Mouse (Mus musculus): ENCODE data around the gene Tbc1d4. TPM values are rescaled to one million over a fixed set of nuclear protein-coding genes. Genes with fewer than 3 reads are reported as not detected.

Gene Tbc1d4
- polyA plus RNA-seq, 1 experiment = 25.0 TPM

- Histone ChIP-seq H3K4me1 (ENCODE audit: control insufficient read depth, insufficient read depth, insufficient read length, low read length) (peaks cover 17% of the 10 kb centered on the region), H3K27ac (replicated peaks; ENCODE audit: low read depth, low read length) (peak overlapping the region; percentile 95), H3K4me3 (ENCODE audit: insufficient read depth, low read depth, low read length) (no peak overlapping the region)
Observed at GRCm38 (mm10) chr14:101527420-101527996, 81.5 kb downstream of the Tbc1d4 start.

- Histone ChIP-seq H3K4me1 (ENCODE audit: control insufficient read depth, insufficient read depth, insufficient read length, low read length) (peaks cover 13% of the 10 kb centered on the region), H3K4me3 (ENCODE audit: insufficient read depth, low read depth, low read length) (no peak overlapping the region), H3K27ac (replicated peaks; ENCODE audit: low read depth, low read length) (no peak overlapping the region)
Observed at GRCm38 (mm10) chr14:101526478-101526877, 82.5 kb downstream of the Tbc1d4 start.

- Histone ChIP-seq H3K4me3 (ENCODE audit: insufficient read depth, low read depth, low read length) (no peak overlapping the region), H3K27ac (replicated peaks; ENCODE audit: low read depth, low read length) (no peak overlapping the region), H3K4me1 (ENCODE audit: control insufficient read depth, insufficient read depth, insufficient read length, low read length) (peaks cover 3% of the 10 kb centered on the region; the same call in 1 of the 2 replicates)
Observed at GRCm38 (mm10) chr14:101519964-101520363, 89.0 kb downstream of the Tbc1d4 start.

GRCm38 (mm10) chr14:101518259-101518658, 90.7 kb downstream of the Tbc1d4 start:
- H3K27ac ChIP-seq (replicated peaks; ENCODE audit: low read depth, low read length) = peak overlapping the region; percentile 67
- H3K4me1 ChIP-seq (ENCODE audit: control insufficient read depth, insufficient read depth, insufficient read length, low read length) = peaks cover 3% of the 10 kb centered on the region; the same call in 1 of the 2 replicates
- H3K4me3 ChIP-seq (ENCODE audit: insufficient read depth, low read depth, low read length) = peak overlapping the region; percentile 23

GRCm38 (mm10) chr14:101517801-101518200, 91.2 kb downstream of the Tbc1d4 start:
- Histone ChIP-seq H3K4me3 (ENCODE audit: insufficient read depth, low read depth, low read length) (peak overlapping the region; percentile 23), H3K27ac (replicated peaks; ENCODE audit: low read depth, low read length) (peak overlapping the region; percentile 67)

GRCm38 (mm10) chr14:101517341-101517740, 91.7 kb downstream of the Tbc1d4 start:
- peaks cover 4% of the 10 kb centered on the region; the same call in 1 of the 2 replicates for H3K4me1 ChIP-seq (ENCODE audit: control insufficient read depth, insufficient read depth, insufficient read length, low read length)
- no peak overlapping the region for H3K4me3 ChIP-seq (ENCODE audit: insufficient read depth, low read depth, low read length)
- H3K27ac ChIP-seq (replicated peaks; ENCODE audit: low read depth, low read length) = no peak overlapping the region

More at GRCm38 (mm10) chr14:101517801-101518200, 91.2 kb downstream of the Tbc1d4 start:
- peaks cover 3% of the 10 kb centered on the region; the same call in 1 of the 2 replicates for H3K4me1 ChIP-seq (ENCODE audit: control insufficient read depth, insufficient read depth, insufficient read length, low read length)

GRCm38 (mm10) chr14:101516864-101517263, 92.1 kb downstream of the Tbc1d4 start:
- Histone ChIP-seq H3K27ac (replicated peaks; ENCODE audit: low read depth, low read length) (no peak overlapping the region), H3K4me1 (ENCODE audit: control insufficient read depth, insufficient read depth, insufficient read length, low read length) (peaks cover 5% of the 10 kb centered on the region; the same call in 1 of the 2 replicates)

GRCm38 (mm10) chr14:101516031-101516430, 93.0 kb downstream of the Tbc1d4 start:
- peaks cover 5% of the 10 kb centered on the region; the same call in 1 of the 2 replicates for H3K4me1 ChIP-seq (ENCODE audit: control insufficient read depth, insufficient read depth, insufficient read length, low read length)
- no peak overlapping the region for H3K27ac ChIP-seq (replicated peaks; ENCODE audit: low read depth, low read length)
- H3K4me3 ChIP-seq (ENCODE audit: insufficient read depth, low read depth, low read length) = no peak overlapping the region

More at GRCm38 (mm10) chr14:101516864-101517263, 92.1 kb downstream of the Tbc1d4 start:
- H3K4me3 ChIP-seq (ENCODE audit: insufficient read depth, low read depth, low read length) = no peak overlapping the region

- peaks cover 5% of the 10 kb centered on the region; the same call in 1 of the 2 replicates for H3K4me1 ChIP-seq (ENCODE audit: control insufficient read depth, insufficient read depth, insufficient read length, low read length)
- H3K4me3 ChIP-seq (ENCODE audit: insufficient read depth, low read depth, low read length) = no peak overlapping the region
- no peak overlapping the region for H3K27ac ChIP-seq (replicated peaks; ENCODE audit: low read depth, low read length)
Observed at GRCm38 (mm10) chr14:101515271-101515670, 93.7 kb downstream of the Tbc1d4 start.

- peaks cover 5% of the 10 kb centered on the region; the same call in 1 of the 2 replicates for H3K4me1 ChIP-seq (ENCODE audit: control insufficient read depth, insufficient read depth, insufficient read length, low read length)
- no peak overlapping the region for H3K27ac ChIP-seq (replicated peaks; ENCODE audit: low read depth, low read length)
- no peak overlapping the region for H3K4me3 ChIP-seq (ENCODE audit: insufficient read depth, low read depth, low read length)
Observed at GRCm38 (mm10) chr14:101514557-101514971, 94.4 kb downstream of the Tbc1d4 start.

- peaks cover 2% of the 10 kb centered on the region; the same call in 1 of the 2 replicates for H3K4me1 ChIP-seq (ENCODE audit: control insufficient read depth, insufficient read depth, insufficient read length, low read length)
- H3K27ac ChIP-seq (replicated peaks; ENCODE audit: low read depth, low read length) = no peak overlapping the region
- no peak overlapping the region for H3K4me3 ChIP-seq (ENCODE audit: insufficient read depth, low read depth, low read length)
Observed at GRCm38 (mm10) chr14:101513163-101513562, 95.8 kb downstream of the Tbc1d4 start.

- Histone ChIP-seq H3K27ac (replicated peaks; ENCODE audit: low read depth, low read length) (no peak overlapping the region), H3K4me1 (ENCODE audit: control insufficient read depth, insufficient read depth, insufficient read length, low read length) (peaks cover 2% of the 10 kb centered on the region; the same call in 1 of the 2 replicates), H3K4me3 (ENCODE audit: insufficient read depth, low read depth, low read length) (no peak overlapping the region)
Observed at GRCm38 (mm10) chr14:101511410-101511809, 97.6 kb downstream of the Tbc1d4 start.

GRCm38 (mm10) chr14:101510540-101511313, 98.3 kb downstream of the Tbc1d4 start:
- peaks cover 2% of the 10 kb centered on the region; the same call in 1 of the 2 replicates for H3K4me1 ChIP-seq (ENCODE audit: control insufficient read depth, insufficient read depth, insufficient read length, low read length)
- H3K27ac ChIP-seq (replicated peaks; ENCODE audit: low read depth, low read length) = no peak overlapping the region
- H3K4me3 ChIP-seq (ENCODE audit: insufficient read depth, low read depth, low read length) = no peak overlapping the region

GRCm38 (mm10) chr14:101509759-101510158, 99.2 kb downstream of the Tbc1d4 start:
- Histone ChIP-seq H3K27ac (replicated peaks; ENCODE audit: low read depth, low read length) (no peak overlapping the region), H3K4me1 (ENCODE audit: control insufficient read depth, insufficient read depth, insufficient read length, low read length) (peaks cover 2% of the 10 kb centered on the region; the same call in 1 of the 2 replicates), H3K4me3 (ENCODE audit: insufficient read depth, low read depth, low read length) (no peak overlapping the region)

- Histone ChIP-seq H3K27ac (replicated peaks; ENCODE audit: low read depth, low read length) (no peak overlapping the region), H3K4me3 (ENCODE audit: insufficient read depth, low read depth, low read length) (no peak overlapping the region), H3K4me1 (ENCODE audit: control insufficient read depth, insufficient read depth, insufficient read length, low read length) (peaks cover 2% of the 10 kb centered on the region; the same call in 1 of the 2 replicates)
Observed at GRCm38 (mm10) chr14:101507956-101508355, 101.0 kb downstream of the Tbc1d4 start.

Data from brown adipose tissue, adult 24 weeks (tissue).